Mouse (Mus musculus) liver, adult 2 months (tissue): ENCODE measurements around the gene Sirt5. TPM values are rescaled to one million over a fixed set of nuclear protein-coding genes. Genes with fewer than 3 reads are reported as not detected.

Experiments used
- DNase-seq: peaks from one replicate; pipeline ENCODE4 v3.0.0-alpha.2; 2011; ENCODE audit warnings: low read depth, low spot score; ENCODE audit errors: extremely low read depth
- H3K27ac ChIP-seq: fragments of 200-500 bp; replicated peaks from 2 replicates; pipeline ENCODE4 v1.5.1; 2012; ENCODE audit warnings: low read depth, mild to moderate bottlenecking, control low read depth, inconsistent platforms, low read length; ENCODE audit not compliant: insufficient read depth
- H3K27me3 ChIP-seq: fragments of 200-500 bp; 2 replicates; pipeline ENCODE4 v1.6.1; 2012; ENCODE audit warnings: mild to moderate bottlenecking, moderate library complexity, low read length, inconsistent platforms; ENCODE audit not compliant: control insufficient read depth, insufficient read depth
- H3K36me3 ChIP-seq: fragments of 200-500 bp; 2 replicates; pipeline ENCODE4 v1.6.1; 2012; ENCODE audit warnings: low read length, inconsistent platforms; ENCODE audit not compliant: control insufficient read depth, insufficient read depth
- H3K4me1 ChIP-seq: fragments of 200-500 bp; 2 replicates; pipeline ENCODE4 v1.6.1; 2011; ENCODE audit warnings: low read length; ENCODE audit not compliant: control insufficient read depth, insufficient read depth
- H3K4me3 ChIP-seq: fragments of 200-500 bp; 2 replicates; pipeline ENCODE4 v1.5.1; 2011; ENCODE audit warnings: low read depth, mild to moderate bottlenecking, control low read depth, low read length, moderate library complexity; ENCODE audit not compliant: insufficient read depth
- H3K79me2 ChIP-seq: fragments of 200-500 bp; 2 replicates; pipeline ENCODE4 v1.6.1; 2012; ENCODE audit warnings: inconsistent platforms, mild to moderate bottlenecking, low read length, moderate library complexity; ENCODE audit not compliant: control insufficient read depth, insufficient read depth
- H3K9ac ChIP-seq: fragments of 200-500 bp; 2 replicates; pipeline ENCODE4 v1.6.1; 2012; ENCODE audit warnings: low read depth, mild to moderate bottlenecking, control low read depth, inconsistent platforms, low read length
- CTCF ChIP-seq: fragments of 200-500 bp; IDR thresholded peaks from 2 replicates; pipeline ENCODE4 v1.5.1; 2011; ENCODE audit warnings: low read depth, low read length, control low read depth
- POLR2A ChIP-seq: fragments of 200-500 bp; IDR thresholded peaks from 2 replicates; pipeline ENCODE4 v1.6.1; 2011; ENCODE audit warnings: low read length, control low read depth; ENCODE audit not compliant: insufficient read depth; ENCODE audit errors: extremely low read depth
- WGBS: fragments of 180-500 bp; shearing (Covaris S2); methylation state at CpG from one replicate; pipeline ENCODE4 v1.1.7; 2018; 5-methylcytosine and 5-hydroxymethylcytosine counted together
- polyA plus RNA-seq: library from polyadenylated mRNA; depleted of rRNA; stranded (reverse); fragments of >200 nt; gene quantifications from 2 replicates; pipeline ENCODE4 v1.2.3, GENCODE M21; 2012; rRNA removed
- total RNA-seq: library from RNA; depleted of rRNA; stranded (reverse); fragments of >200 nt; gene quantifications from 2 replicates; pipeline ENCODE4 v1.2.3, GENCODE M21; 2014; rRNA removed

Gene Sirt5
- total RNA-seq (16.9 and 21.6 TPM in 2 replicates), polyA plus RNA-seq (7.4 and 8.7 TPM in 2 replicates)

- Histone ChIP-seq H3K27me3 (no peaks in the 10 kb centered on the region), H3K9ac (peak within 1 kb of the TSS; percentile 81), H3K27ac (peak within 1 kb of the TSS; percentile 73), H3K36me3 (no peaks in the 10 kb centered on the region), H3K79me2 (no peaks in the 10 kb centered on the region; the same call in 1 of the 2 replicates), H3K4me1 (peaks cover 7% of the 10 kb centered on the region; the same call in 1 of the 2 replicates), H3K4me3 (peak within 1 kb of the TSS; percentile 70)
- WGBS: 14% methylated on average over 42 of the region's 42 CpGs
- TF ChIP-seq CTCF (peak; percentile 86), POLR2A (no peak; the same call in 1 of the 2 replicates)
- DNase-seq: peak; percentile 69
Observed at GRCm38 (mm10) chr13:43364985-43365824, at the start of gene Sirt5. Gene Sirt5, plus strand, starts transcription at chr13:43365496.

GRCm38 (mm10) chr13:43317411-43317810 is 47.9 kb upstream of the Sirt5 start:
- H3K36me3 ChIP-seq: no peaks in the 10 kb centered on the region
- 71% methylated on average over 5 of the region's 5 CpGs for WGBS

GRCm38 (mm10) chr13:43319396-43319795 is 45.9 kb upstream of the Sirt5 start:
- H3K36me3 ChIP-seq: no peaks in the 10 kb centered on the region
- no peaks in the 10 kb centered on the region for H3K79me2 ChIP-seq
- no peak for DNase-seq
- H3K27ac ChIP-seq: no peak overlapping the region
- H3K4me3 ChIP-seq: no peak overlapping the region
- no peak overlapping the region for H3K9ac ChIP-seq
- no peak for TF ChIP-seq CTCF
- TF ChIP-seq POLR2A: no peak
- H3K4me1 ChIP-seq: no peaks in the 10 kb centered on the region
- WGBS: 77% methylated on average over 3 of the region's 3 CpGs
- no peaks in the 10 kb centered on the region for H3K27me3 ChIP-seq

More at GRCm38 (mm10) chr13:43317411-43317810, 47.9 kb upstream of the Sirt5 start:
- Histone ChIP-seq H3K4me3 (no peak overlapping the region), H3K27me3 (no peaks in the 10 kb centered on the region), H3K27ac (no peak overlapping the region), H3K9ac (no peak overlapping the region), H3K4me1 (no peaks in the 10 kb centered on the region), H3K79me2 (no peaks in the 10 kb centered on the region)
- DNase-seq: no peak
- no peak for TF ChIP-seq POLR2A
- TF ChIP-seq CTCF: no peak

GRCm38 (mm10) chr13:43321492-43321891 is 43.8 kb upstream of the Sirt5 start:
- H3K36me3 ChIP-seq: no peaks in the 10 kb centered on the region
- H3K4me3 ChIP-seq: no peak overlapping the region
- 77% methylated on average over 2 of the region's 2 CpGs for WGBS
- no peaks in the 10 kb centered on the region for H3K79me2 ChIP-seq
- no peak overlapping the region for H3K9ac ChIP-seq
- no peaks in the 10 kb centered on the region for H3K4me1 ChIP-seq
- no peak for DNase-seq
- no peaks in the 10 kb centered on the region for H3K27me3 ChIP-seq
- TF ChIP-seq CTCF: no peak
- TF ChIP-seq POLR2A: no peak
- no peak overlapping the region for H3K27ac ChIP-seq

- WGBS: 60% methylated on average over 1 of the region's 1 CpGs
- Histone ChIP-seq H3K9ac (no peak overlapping the region), H3K4me3 (no peak overlapping the region), H3K79me2 (no peaks in the 10 kb centered on the region), H3K27ac (no peak overlapping the region), H3K27me3 (no peaks in the 10 kb centered on the region), H3K4me1 (no peaks in the 10 kb centered on the region), H3K36me3 (no peaks in the 10 kb centered on the region)
- no peak for TF ChIP-seq CTCF
- no peak for TF ChIP-seq POLR2A
- DNase-seq: no peak
Observed at GRCm38 (mm10) chr13:43325427-43325826, 39.9 kb upstream of the Sirt5 start.
